Mouse (Mus musculus) kidney, postnatal 10 days (tissue): ENCODE measurements at regions not wholly inside any gene's neighbourhood (a gene's known extent, or its start where the extent isn't known, plus 50 kb on each side); places are given as distances from the start of the nearest gene placed in this dataset.

ENCODE experiments used
- DNase-seq: peaks from one replicate; pipeline ENCODE4 v3.0.0; 2021; ENCODE audit warnings: mixed read lengths

- no peak for DNase-seq
These were observed 333.3 kb downstream of the Insc start for GRCm38 (mm10) chr7:115076781-115077180.

GRCm38 (mm10) chr7:115084711-115085380 lies 341.4 kb downstream of the Insc start:
- no peak for DNase-seq

- no peak for DNase-seq
These were observed 343.3 kb downstream of the Insc start for GRCm38 (mm10) chr7:115086542-115087448.

GRCm38 (mm10) chr7:115092481-115093050 lies 349.1 kb downstream of the Insc start:
- no peak for DNase-seq

- no peak for DNase-seq
These were observed 362.5 kb downstream of the Insc start for GRCm38 (mm10) chr7:115106041-115106440.

GRCm38 (mm10) chr7:115112282-115112681 lies 368.8 kb downstream of the Insc start:
- no peak for DNase-seq

- no peak for DNase-seq
These were observed 379.8 kb downstream of the Insc start for GRCm38 (mm10) chr7:115123283-115123682.

GRCm38 (mm10) chr7:115129001-115129400 lies 385.5 kb downstream of the Insc start:
- DNase-seq: no peak

- no peak for DNase-seq
These were observed 387.9 kb downstream of the Insc start for GRCm38 (mm10) chr7:115131259-115131969.

GRCm38 (mm10) chr7:115131970-115132551 lies 388.6 kb downstream of the Insc start:
- DNase-seq: no peak

GRCm38 (mm10) chr7:115132595-115132994 lies 389.1 kb downstream of the Insc start:
- DNase-seq: no peak

- DNase-seq: no peak
These were observed 391.6 kb downstream of the Insc start for GRCm38 (mm10) chr7:115134926-115135575.

- DNase-seq: no peak
These were observed 396.8 kb downstream of the Insc start for GRCm38 (mm10) chr7:115140286-115140685.

- DNase-seq: no peak
These were observed 398.7 kb downstream of the Insc start for GRCm38 (mm10) chr7:115142163-115142562.

- DNase-seq: no peak
These were observed 401.5 kb downstream of the Insc start for GRCm38 (mm10) chr7:115144947-115145346.

GRCm38 (mm10) chr7:115147352-115147977 lies 404.0 kb downstream of the Insc start:
- no peak for DNase-seq

- no peak for DNase-seq
These were observed 409.8 kb downstream of the Insc start for GRCm38 (mm10) chr7:115153291-115153690.

GRCm38 (mm10) chr7:115153764-115154509 lies 410.4 kb downstream of the Insc start:
- no peak for DNase-seq

GRCm38 (mm10) chr7:115170023-115170422 lies 426.5 kb downstream of the Insc start:
- no peak for DNase-seq

GRCm38 (mm10) chr7:115170439-115170838 lies 426.9 kb downstream of the Insc start:
- DNase-seq: peak; percentile 30

GRCm38 (mm10) chr7:115192482-115192881 lies 449.0 kb downstream of the Insc start:
- DNase-seq: no peak
